ENCODE assay signal across 1 mouse cellular context in the genomic region with DNA sequence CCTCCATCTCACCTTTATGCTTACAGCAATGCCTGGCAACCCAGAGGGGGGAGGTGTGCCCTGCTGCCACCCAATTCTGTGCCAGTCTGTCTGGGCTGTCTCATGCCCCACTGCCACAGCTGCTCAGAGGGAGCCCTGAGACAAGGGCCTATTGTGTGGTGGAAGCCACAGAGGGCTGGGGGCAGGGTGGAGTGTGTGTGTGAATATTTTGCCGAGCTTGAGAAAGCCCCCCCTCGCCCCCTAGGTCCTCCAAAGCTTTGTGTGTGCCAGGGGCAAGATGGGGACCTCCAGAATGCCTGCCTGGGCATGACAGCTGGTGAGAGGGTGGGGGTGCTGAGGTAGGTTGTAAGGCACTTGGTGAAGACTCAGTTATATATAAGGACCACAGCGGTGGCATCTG.
TF ChIP-seq lines count a peak whose summit lies in the region.

No protein-coding gene starts in this region.

TF ChIP-seq in myocyte, 11 proteins besides CTCF, POLR2A, EP300 and RAD21 (continued from another document):
- peak; percentile 35 to 94 (median 86) for TF ChIP-seq MYOG (IDR thresholded peaks at IDR 0.05; ENCODE audit: control insufficient read depth in 1 of 3, insufficient read depth in 1 of 3, insufficient read length in 2 of 3, low read depth in 2 of 3)
- peak; percentile 40 for TF ChIP-seq TCF12 (IDR thresholded peaks at IDR 0.05; ENCODE audit: insufficient read depth, poor library complexity, severe bottlenecking)
- peak in 2 of 3 experiments; percentile 80 to 86 for TF ChIP-seq MYOD1 (IDR thresholded peaks at IDR 0.05; ENCODE audit: control insufficient read depth in 1 of 3, insufficient read length in 2 of 3, low read depth in 2 of 3)
